Comparison of ENCODE assay signal across 9 mouse cellular contexts in the genomic region with DNA sequence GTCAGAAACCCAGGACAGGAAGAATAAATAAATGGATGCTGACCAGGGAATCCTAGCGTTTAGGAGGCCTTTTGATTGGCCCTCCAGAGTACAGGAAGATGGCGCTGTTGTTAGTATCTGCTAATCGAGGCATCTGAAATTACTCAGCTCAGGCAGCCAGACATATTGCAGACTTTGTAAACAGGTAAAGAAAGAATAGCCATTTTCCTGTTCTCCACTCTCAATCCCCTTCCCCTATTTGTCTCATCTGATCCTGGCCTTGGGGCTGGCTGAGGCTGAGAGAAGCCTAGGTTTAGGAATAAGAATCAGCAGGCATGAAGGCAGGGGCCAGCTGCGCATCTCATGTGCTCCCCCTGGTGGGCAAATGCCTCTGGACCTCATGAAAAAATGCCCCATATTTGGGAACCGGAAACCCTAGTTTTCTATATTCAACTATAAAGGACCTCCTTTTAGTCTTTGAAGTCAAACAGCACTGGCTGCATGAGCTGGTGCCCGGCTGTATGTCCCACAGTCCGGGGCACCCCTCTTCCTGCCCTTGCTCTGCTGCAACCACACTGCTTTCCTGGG. TPM values are rescaled to one million over a fixed set of nuclear protein-coding genes. Genes with fewer than 3 reads are reported as not detected.
DNase-seq lines count a peak whose midpoint lies in the region; ATAC-seq lines count a peak whose summit lies in the region.
"Had no signal": no experiment of that assay in that cellular context is flagged by ENCODE, and none has a peak within 500 bp of the region (broad histone marks: within the 10 kb centered on the region; RNA-seq: fewer than 3 reads in every experiment).

No protein-coding gene starts in this region.

- H3K4me3 ChIP-seq in hindbrain, embryonic 14.5 days (replicated peaks; ENCODE audit: low read length) = no peak overlapping the region
- H3K4me3 ChIP-seq in hindbrain, embryonic 12.5 days = no peak overlapping the region
- H3K4me3 ChIP-seq in limb, embryonic 12.5 days (replicated peaks) = no peak overlapping the region
- H3K4me3 ChIP-seq: neural tube, embryonic 13.5 days had no signal

- H3K4me2 ChIP-seq in hindbrain, embryonic 14.5 days (replicated peaks) = no peak overlapping the region
- H3K4me2 ChIP-seq in hindbrain, embryonic 12.5 days (replicated peaks) = no peak overlapping the region
- H3K4me2 ChIP-seq in limb, embryonic 12.5 days = no peak overlapping the region
- H3K4me2 ChIP-seq: neural tube, embryonic 13.5 days had no signal

- no peak overlapping the region for H3K27ac ChIP-seq in hindbrain, embryonic 14.5 days
- no peak overlapping the region for H3K27ac ChIP-seq in hindbrain, embryonic 12.5 days
- 0 out of 2 replicates have a peak overlapping the region, but pooled peaks have one; percentile 29 for H3K27ac ChIP-seq in limb, embryonic 12.5 days
- H3K27ac ChIP-seq: neural tube, embryonic 13.5 days had no signal

- H3K9ac ChIP-seq in hindbrain, embryonic 14.5 days = no peak overlapping the region
- H3K9ac ChIP-seq in hindbrain, embryonic 12.5 days = no peak overlapping the region
- no peak overlapping the region for H3K9ac ChIP-seq in limb, embryonic 12.5 days (replicated peaks)
- H3K9ac ChIP-seq: neural tube, embryonic 13.5 days had no signal

- peak; percentile 74 for DNase-seq in hindbrain, embryonic 14.5 days (ENCODE audit: low spot score)
- peak; percentile 35 for DNase-seq in c-Kit-positive CD71-negative TER-119-negative erythroid progenitor cells, embryonic 14.5 days (ENCODE audit: low read depth)
- peak; percentile 63 to 65 for DNase-seq in frontal cortex, postnatal 25 days (ENCODE audit: low spot score in 2 of 2)
- DNase-seq in kidney, adult 11 months = peak; percentile 60
- DNase-seq in thymus, adult 18-20 months = peak; percentile 38 to 53

- 39% methylated on average over 7 of the region's 7 CpGs for WGBS in hindbrain, embryonic 14.5 days
- WGBS in hindbrain, embryonic 12.5 days = 39% methylated on average over 7 of the region's 7 CpGs
- 41% methylated on average over 7 of the region's 7 CpGs for WGBS in limb, embryonic 12.5 days

- no peak for ATAC-seq in hindbrain, embryonic 14.5 days (ENCODE audit: low FRiP score)
- ATAC-seq in hindbrain, embryonic 12.5 days (ENCODE audit: low FRiP score) = no peak
- no peak for ATAC-seq in limb, embryonic 12.5 days (ENCODE audit: insufficient number of reproducible peaks, insufficient read depth, low FRiP score, low TSS enrichment, low read depth)
- ATAC-seq in neutrophil, adult 5-6 weeks (ENCODE audit: extremely low read depth, insufficient number of reproducible peaks, low FRiP score, poor library complexity, severe bottlenecking) = peak; percentile 60

- no peaks in the 10 kb centered on the region for H3K9me3 ChIP-seq in hindbrain, embryonic 14.5 days (ENCODE audit: control insufficient read depth, low read length)
- H3K9me3 ChIP-seq in hindbrain, embryonic 12.5 days (replicated peaks) = no peaks in the 10 kb centered on the region
- H3K9me3 ChIP-seq in limb, embryonic 12.5 days = no peaks in the 10 kb centered on the region
- H3K9me3 ChIP-seq: neural tube, embryonic 13.5 days had no signal

- H3K36me3 ChIP-seq in hindbrain, embryonic 14.5 days (replicated peaks; ENCODE audit: control insufficient read depth, insufficient read depth) = no peaks in the 10 kb centered on the region
- H3K36me3 ChIP-seq in hindbrain, embryonic 12.5 days = no peaks in the 10 kb centered on the region
- no peaks in the 10 kb centered on the region for H3K36me3 ChIP-seq in limb, embryonic 12.5 days
- H3K36me3 ChIP-seq: neural tube, embryonic 13.5 days had no signal

- H3K4me1 ChIP-seq in hindbrain, embryonic 14.5 days (replicated peaks; ENCODE audit: control insufficient read depth, insufficient read depth, low read length) = no peaks in the 10 kb centered on the region
- 0 out of 2 replicates have a peak, but pooled peaks cover 4% of the 10 kb centered on the region for H3K4me1 ChIP-seq in hindbrain, embryonic 12.5 days
- H3K4me1 ChIP-seq in limb, embryonic 12.5 days (replicated peaks) = peaks cover 24% of the 10 kb centered on the region

- H3K27me3 ChIP-seq in hindbrain, embryonic 14.5 days (ENCODE audit: control insufficient read depth, insufficient read depth, low read length) = no peaks in the 10 kb centered on the region
- no peaks in the 10 kb centered on the region for H3K27me3 ChIP-seq in hindbrain, embryonic 12.5 days
- no peaks in the 10 kb centered on the region for H3K27me3 ChIP-seq in limb, embryonic 12.5 days
- H3K27me3 ChIP-seq: neural tube, embryonic 13.5 days had no signal

RNA-seq across cellular contexts. Expression of a gene that starts 44.8 kb away (rescaled TPM):
- 32.3 and 33.8 TPM in 2 replicates for polyA plus RNA-seq in hindbrain, embryonic 14.5 days (2014; fragmentation: Nextera tagmentation; extraction: Ambion mirVana)
- polyA plus RNA-seq in hindbrain, embryonic 12.5 days (2016; fragmentation: Nextera tagmentation; extraction: Ambion mirVana) = 38.8 and 41.4 TPM in 2 replicates
- 52.6 and 56.3 TPM in 2 replicates for polyA plus RNA-seq in limb, embryonic 12.5 days (2016; fragmentation: Nextera tagmentation; extraction: Ambion mirVana)
- 15.3 and 21.6 TPM in 2 replicates for total RNA-seq in neutrophil, adult 5-6 weeks (2017)

RNA-seq across cellular contexts. Expression of a gene that starts 48.7 kb away (rescaled TPM):
- polyA plus RNA-seq in hindbrain, embryonic 14.5 days (2014; fragmentation: Nextera tagmentation; extraction: Ambion mirVana) = 5.2 and 7.1 TPM in 2 replicates
- 65.5 and 72.2 TPM in 2 replicates for polyA plus RNA-seq in hindbrain, embryonic 12.5 days (2016; fragmentation: Nextera tagmentation; extraction: Ambion mirVana)
- 111 and 113 TPM in 2 replicates for polyA plus RNA-seq in limb, embryonic 12.5 days (2016; fragmentation: Nextera tagmentation; extraction: Ambion mirVana)
- 473 and 475 TPM in 2 replicates for total RNA-seq in neutrophil, adult 5-6 weeks (2017)
